Mouse (Mus musculus): ENCODE results near the gene Ppp1r3a. TPM values are rescaled to one million over a fixed set of nuclear protein-coding genes. Genes with fewer than 3 reads are reported as not detected.
A peak's percentile ranks its signal among the peaks of the same experiment; 100 is the strongest.

Gene Ppp1r3a
- polyA plus RNA-seq (2014; fragmentation: Nextera tagmentation; extraction: Ambion mirVana) = 1.5 and 3.0 TPM in 2 replicates

GRCm38 (mm10) chr6:14754901-14755591 lies at the start of gene Ppp1r3a:
Ppp1r3a (minus strand) TSS chr6:14755274.
- no peak within 1 kb of the TSS for H3K27ac ChIP-seq (replicated peaks; ENCODE audit: low read depth, low read length)
- no peak for ATAC-seq (ENCODE audit: low read depth)
- WGBS = 80% methylated on average over 7 of the region's 7 CpGs

GRCm38 (mm10) chr6:14787157-14787938 lies 32.3 kb upstream of the Ppp1r3a start:
- no peaks in the 10 kb centered on the region for H3K4me1 ChIP-seq (ENCODE audit: control insufficient read depth, insufficient read depth, low read length)
- no peaks in the 10 kb centered on the region for H3K27me3 ChIP-seq (replicated peaks; ENCODE audit: control insufficient read depth, insufficient read depth, low read length)
- 89% methylated on average over 1 of the region's 1 CpGs for WGBS
- no peaks in the 10 kb centered on the region for H3K36me3 ChIP-seq (ENCODE audit: control insufficient read depth, insufficient read depth, low read length)
- ATAC-seq (ENCODE audit: low read depth) = no peak
- no peak overlapping the region for H3K4me2 ChIP-seq (ENCODE audit: low read depth, low read length)
- no peaks in the 10 kb centered on the region for H3K9me3 ChIP-seq (ENCODE audit: control insufficient read depth, low read length)
- no peak overlapping the region for H3K27ac ChIP-seq (replicated peaks; ENCODE audit: low read depth, low read length)
- no peak overlapping the region for H3K4me3 ChIP-seq (ENCODE audit: low read depth, low read length)
- no peak for DNase-seq (ENCODE audit: low spot score)
- H3K9ac ChIP-seq (ENCODE audit: low read depth, low read length) = no peak overlapping the region

More at GRCm38 (mm10) chr6:14754901-14755591, at the start of gene Ppp1r3a:
- Histone ChIP-seq H3K4me3 (ENCODE audit: low read depth, low read length) (no peak within 1 kb of the TSS), H3K36me3 (ENCODE audit: control insufficient read depth, insufficient read depth, low read length) (no peaks in the 10 kb centered on the region), H3K27me3 (replicated peaks; ENCODE audit: control insufficient read depth, insufficient read depth, low read length) (no peaks in the 10 kb centered on the region), H3K4me1 (ENCODE audit: control insufficient read depth, insufficient read depth, low read length) (no peaks in the 10 kb centered on the region), H3K4me2 (ENCODE audit: low read depth, low read length) (no peak within 1 kb of the TSS), H3K9me3 (ENCODE audit: control insufficient read depth, low read length) (no peaks in the 10 kb centered on the region), H3K9ac (ENCODE audit: low read depth, low read length) (no peak within 1 kb of the TSS)
- peak; percentile 9 for DNase-seq (ENCODE audit: low spot score)

- Histone ChIP-seq H3K9ac (ENCODE audit: low read depth, low read length) (no peak overlapping the region), H3K9me3 (ENCODE audit: control insufficient read depth, low read length) (no peaks in the 10 kb centered on the region), H3K36me3 (ENCODE audit: control insufficient read depth, insufficient read depth, low read length) (no peaks in the 10 kb centered on the region), H3K4me2 (ENCODE audit: low read depth, low read length) (no peak overlapping the region), H3K4me3 (ENCODE audit: low read depth, low read length) (no peak overlapping the region), H3K27me3 (replicated peaks; ENCODE audit: control insufficient read depth, insufficient read depth, low read length) (no peaks in the 10 kb centered on the region), H3K27ac (replicated peaks; ENCODE audit: low read depth, low read length) (no peak overlapping the region), H3K4me1 (ENCODE audit: control insufficient read depth, insufficient read depth, low read length) (no peaks in the 10 kb centered on the region)
- DNase-seq (ENCODE audit: low spot score) = no peak
- 91% methylated on average over 4 of the region's 4 CpGs for WGBS
- ATAC-seq (ENCODE audit: low read depth) = no peak
These were observed 22.8 kb upstream of the Ppp1r3a start for GRCm38 (mm10) chr6:14777920-14778319.

- DNase-seq (ENCODE audit: low spot score) = no peak
- no peak overlapping the region for H3K27ac ChIP-seq (replicated peaks; ENCODE audit: low read depth, low read length)
- no peak for ATAC-seq (ENCODE audit: low read depth)
- H3K9me3 ChIP-seq (ENCODE audit: control insufficient read depth, low read length) = no peaks in the 10 kb centered on the region
- H3K9ac ChIP-seq (ENCODE audit: low read depth, low read length) = no peak overlapping the region
- no peak overlapping the region for H3K4me3 ChIP-seq (ENCODE audit: low read depth, low read length)
- WGBS = 58% methylated on average over 2 of the region's 2 CpGs
- H3K4me2 ChIP-seq (ENCODE audit: low read depth, low read length) = no peak overlapping the region
- no peaks in the 10 kb centered on the region for H3K27me3 ChIP-seq (replicated peaks; ENCODE audit: control insufficient read depth, insufficient read depth, low read length)
- H3K36me3 ChIP-seq (ENCODE audit: control insufficient read depth, insufficient read depth, low read length) = no peaks in the 10 kb centered on the region
- no peaks in the 10 kb centered on the region for H3K4me1 ChIP-seq (ENCODE audit: control insufficient read depth, insufficient read depth, low read length)
These were observed 16.6 kb upstream of the Ppp1r3a start for GRCm38 (mm10) chr6:14771717-14772116.

- Histone ChIP-seq H3K36me3 (ENCODE audit: control insufficient read depth, insufficient read depth, low read length) (no peaks in the 10 kb centered on the region), H3K4me2 (ENCODE audit: low read depth, low read length) (no peak overlapping the region), H3K9ac (ENCODE audit: low read depth, low read length) (no peak overlapping the region), H3K4me1 (ENCODE audit: control insufficient read depth, insufficient read depth, low read length) (no peaks in the 10 kb centered on the region), H3K9me3 (ENCODE audit: control insufficient read depth, low read length) (no peaks in the 10 kb centered on the region), H3K27me3 (replicated peaks; ENCODE audit: control insufficient read depth, insufficient read depth, low read length) (no peaks in the 10 kb centered on the region), H3K4me3 (ENCODE audit: low read depth, low read length) (no peak overlapping the region), H3K27ac (replicated peaks; ENCODE audit: low read depth, low read length) (no peak overlapping the region)
- DNase-seq (ENCODE audit: low spot score) (no peak), ATAC-seq (ENCODE audit: low read depth) (no peak)
- WGBS = 68% methylated on average over 3 of the region's 3 CpGs
These were observed 2.4 kb upstream of the Ppp1r3a start for GRCm38 (mm10) chr6:14757486-14757885.

GRCm38 (mm10) chr6:14753512-14753911 lies 1.6 kb downstream of the Ppp1r3a start:
- 81% methylated on average over 4 of the region's 4 CpGs for WGBS
- H3K4me1 ChIP-seq (ENCODE audit: control insufficient read depth, insufficient read depth, low read length) = no peaks in the 10 kb centered on the region
- no peaks in the 10 kb centered on the region for H3K36me3 ChIP-seq (ENCODE audit: control insufficient read depth, insufficient read depth, low read length)
- ATAC-seq (ENCODE audit: low read depth) (no peak), DNase-seq (ENCODE audit: low spot score) (no peak)
- no peak overlapping the region for H3K4me3 ChIP-seq (ENCODE audit: low read depth, low read length)
- no peaks in the 10 kb centered on the region for H3K9me3 ChIP-seq (ENCODE audit: control insufficient read depth, low read length)
- H3K27me3 ChIP-seq (replicated peaks; ENCODE audit: control insufficient read depth, insufficient read depth, low read length) = no peaks in the 10 kb centered on the region
- no peak overlapping the region for H3K9ac ChIP-seq (ENCODE audit: low read depth, low read length)
- H3K27ac ChIP-seq (replicated peaks; ENCODE audit: low read depth, low read length) = no peak overlapping the region
- no peak overlapping the region for H3K4me2 ChIP-seq (ENCODE audit: low read depth, low read length)

- no peak overlapping the region for H3K4me3 ChIP-seq (ENCODE audit: low read depth, low read length)
- no peak overlapping the region for H3K27ac ChIP-seq (replicated peaks; ENCODE audit: low read depth, low read length)
- no peaks in the 10 kb centered on the region for H3K36me3 ChIP-seq (ENCODE audit: control insufficient read depth, insufficient read depth, low read length)
- H3K9me3 ChIP-seq (ENCODE audit: control insufficient read depth, low read length) = no peaks in the 10 kb centered on the region
- no peak overlapping the region for H3K4me2 ChIP-seq (ENCODE audit: low read depth, low read length)
- ATAC-seq (ENCODE audit: low read depth) (no peak), DNase-seq (ENCODE audit: low spot score) (peak; percentile 22)
- H3K27me3 ChIP-seq (replicated peaks; ENCODE audit: control insufficient read depth, insufficient read depth, low read length) = no peaks in the 10 kb centered on the region
- 45% methylated on average over 1 of the region's 1 CpGs for WGBS
- no peak overlapping the region for H3K9ac ChIP-seq (ENCODE audit: low read depth, low read length)
- H3K4me1 ChIP-seq (ENCODE audit: control insufficient read depth, insufficient read depth, low read length) = no peaks in the 10 kb centered on the region
These were observed 2.9 kb downstream of the Ppp1r3a start for GRCm38 (mm10) chr6:14752211-14752610.

- Histone ChIP-seq H3K4me3 (ENCODE audit: low read depth, low read length) (no peak overlapping the region), H3K9ac (ENCODE audit: low read depth, low read length) (no peak overlapping the region), H3K9me3 (ENCODE audit: control insufficient read depth, low read length) (no peaks in the 10 kb centered on the region), H3K27me3 (replicated peaks; ENCODE audit: control insufficient read depth, insufficient read depth, low read length) (no peaks in the 10 kb centered on the region), H3K36me3 (ENCODE audit: control insufficient read depth, insufficient read depth, low read length) (no peaks in the 10 kb centered on the region), H3K4me1 (ENCODE audit: control insufficient read depth, insufficient read depth, low read length) (0 out of 2 replicates have a peak, but pooled peaks cover 2% of the 10 kb centered on the region), H3K27ac (replicated peaks; ENCODE audit: low read depth, low read length) (no peak overlapping the region), H3K4me2 (ENCODE audit: low read depth, low read length) (no peak overlapping the region)
- ATAC-seq (ENCODE audit: low read depth) (no peak), DNase-seq (ENCODE audit: low spot score) (peak; percentile 70)
- 44% methylated on average over 2 of the region's 2 CpGs for WGBS
These were observed 8.1 kb downstream of the Ppp1r3a start for GRCm38 (mm10) chr6:14747000-14747399.
